Mouse (Mus musculus): ENCODE measurements around the gene Hamp2.

GRCm38 (mm10) chr7:30908277-30908991 lies 16.0 kb downstream of the Hamp2 start:
- no peak for TF ChIP-seq CTCF (IDR thresholded peaks at IDR 0.05; ENCODE audit: borderline replicate concordance, insufficient read depth, low read length)
- no peak for TF ChIP-seq POLR2A (IDR thresholded peaks at IDR 0.05; ENCODE audit: low read depth, low read length)
